Mouse (Mus musculus): ENCODE results near the gene Mnd1.

DNA sequence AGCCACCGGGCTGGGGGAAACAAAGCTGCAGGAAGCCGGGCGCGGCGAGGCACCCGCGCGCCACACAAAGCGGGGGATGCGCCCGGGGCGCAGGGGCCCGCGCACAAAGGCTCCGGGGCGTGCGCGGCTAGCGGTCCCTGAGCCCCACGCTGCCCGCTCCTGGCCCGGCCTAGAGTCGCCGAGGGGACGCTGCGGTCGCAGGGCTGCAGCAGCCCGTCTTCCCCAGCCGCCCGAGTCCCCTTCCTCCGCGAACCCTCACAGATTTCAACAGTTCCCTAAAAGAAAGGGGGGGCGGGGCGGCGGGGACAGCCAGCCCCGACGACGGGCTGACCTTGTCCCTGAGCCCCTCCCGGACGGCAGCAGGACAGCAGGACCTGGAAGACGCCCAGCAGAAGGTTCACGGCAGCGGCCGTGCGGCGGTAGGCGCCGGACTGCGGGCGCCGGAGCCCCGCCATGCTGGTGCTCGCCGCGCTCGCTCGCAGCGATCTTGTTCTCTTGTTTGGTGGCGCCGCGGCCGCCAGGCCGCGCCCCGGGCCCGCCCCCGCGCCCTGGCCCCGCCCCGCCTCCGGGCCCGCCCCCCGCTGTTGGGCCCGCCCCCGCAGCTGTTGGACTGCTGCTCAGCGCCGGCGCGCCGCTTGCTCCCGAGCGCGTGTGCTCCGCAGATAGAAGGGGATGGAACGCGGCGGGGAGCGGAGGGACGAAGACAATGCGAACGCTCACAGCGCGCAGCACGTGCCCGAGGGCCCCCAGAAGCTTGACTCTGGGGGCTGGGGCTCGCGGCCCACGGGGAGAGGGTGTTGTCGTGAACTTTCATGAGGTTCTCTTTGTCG lies 115.7 kb downstream of the Mnd1 start, which contains the start of gene Tmem131l:
- TF ChIP-seq CTCF (IDR thresholded peaks at IDR 0.05; ENCODE audit: borderline replicate concordance, control insufficient read depth, extremely low read depth, insufficient read depth, low read length, poor library complexity), result 0 out of 2 replicates have a peak, but pooled peaks have one; percentile 11
- TF ChIP-seq POLR2A (IDR thresholded peaks at IDR 0.05; ENCODE audit: control insufficient read depth, extremely low read depth, insufficient read depth, low read length, poor library complexity), result peak; percentile 96
